Mouse (Mus musculus) brain, adult 2 months (tissue): ENCODE measurements around the gene Ecel1.
A peak's percentile ranks its signal among the peaks of the same experiment; 100 is the strongest.

Experiments used
- DNase-seq: peaks from one replicate; pipeline ENCODE4 v3.0.0; 2011; ENCODE audit warnings: low read depth, low spot score

Ecel1 gene

GRCm38 (mm10) chr1:87156199-87156587 is at the start of gene Ecel1:
TSS of gene Ecel1 (minus strand) at chr1:87156521.
- DNase-seq = peak; percentile 15

DNA sequence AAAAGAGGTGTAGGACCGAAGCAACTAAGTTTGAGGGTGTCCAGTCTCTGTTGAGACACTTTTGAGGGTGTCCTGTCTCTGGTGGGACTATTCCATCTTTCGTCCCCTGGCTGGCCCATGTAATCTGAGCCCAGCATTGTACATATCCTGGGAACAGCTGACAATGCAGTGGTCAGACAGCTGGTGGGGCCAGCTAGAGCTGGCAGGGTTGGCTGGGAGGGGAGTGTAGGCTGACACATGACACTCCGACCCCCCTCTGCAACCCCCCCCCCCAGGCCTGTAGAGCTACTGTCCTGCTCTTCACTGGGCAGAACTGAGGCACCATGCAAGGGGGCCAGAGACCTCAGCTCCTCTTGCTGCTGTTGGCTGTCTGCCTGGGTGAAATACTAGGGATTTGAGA is 49.2 kb upstream of the Ecel1 start:
- no peak for DNase-seq

DNA sequence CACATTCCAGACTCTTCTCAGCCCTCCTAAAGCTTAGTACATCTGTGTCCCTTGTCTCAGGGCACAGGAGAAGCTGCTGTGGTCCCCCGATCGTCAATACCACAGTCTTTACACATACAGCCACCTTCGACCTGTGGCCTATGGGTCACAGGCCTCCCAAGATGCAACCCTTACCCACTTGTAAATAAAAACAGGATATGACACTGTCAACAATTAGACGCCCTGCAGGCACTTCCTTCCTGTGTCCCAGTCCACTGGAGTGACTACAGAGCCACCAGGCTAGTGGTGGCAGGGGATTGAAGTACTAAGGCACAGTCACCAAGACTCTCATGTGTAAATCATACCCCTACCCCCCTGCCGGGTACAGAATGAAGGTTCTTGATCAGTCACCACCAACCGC is 48.7 kb upstream of the Ecel1 start:
- no peak for DNase-seq

DNA sequence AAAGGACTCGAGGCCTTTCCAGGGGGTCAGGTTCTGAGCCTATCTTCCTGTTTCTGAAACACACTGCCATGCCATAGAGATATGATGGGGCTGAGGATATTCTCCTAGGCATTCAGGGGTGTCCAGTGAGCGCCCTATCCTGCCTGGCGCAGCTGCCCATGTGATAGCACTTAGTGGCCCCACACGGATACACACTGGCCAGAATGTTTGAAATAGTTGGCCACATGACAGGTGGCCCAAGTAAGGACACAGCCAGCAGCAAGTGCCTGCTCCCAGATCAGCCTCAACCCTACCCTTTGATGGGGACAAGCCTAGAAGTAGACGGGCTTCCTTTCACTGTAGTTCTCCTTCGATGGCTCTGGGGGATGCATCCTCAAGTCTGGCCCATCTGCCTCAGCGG is 48.1 kb upstream of the Ecel1 start, which contains the start of gene Chrng:
Chrng (plus strand) TSS at position 193 of the 400 bp plus-strand sequence.
- DNase-seq = no peak

DNA sequence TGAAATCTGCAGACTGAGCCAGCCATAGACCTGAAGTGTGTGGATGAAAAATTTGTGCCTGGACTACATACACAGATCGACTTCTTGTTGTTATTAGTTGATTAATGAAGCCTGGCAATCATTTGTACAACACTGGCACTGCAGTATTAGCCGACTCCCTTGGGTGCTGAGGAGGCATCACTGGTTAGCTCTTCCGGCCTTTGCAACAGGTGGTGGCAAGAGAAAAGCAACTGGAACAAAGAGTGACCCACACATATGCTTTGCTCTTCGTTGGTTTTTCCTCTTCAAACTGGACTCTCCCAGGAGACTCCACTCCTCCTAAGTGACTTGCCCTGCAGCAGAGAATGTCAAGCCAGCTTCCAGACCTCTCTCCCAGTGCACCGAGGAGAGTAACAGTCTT is 47.5 kb upstream of the Ecel1 start:
- no peak for DNase-seq

GRCm38 (mm10) chr1:87201848-87202247 is 45.5 kb upstream of the Ecel1 start:
- DNase-seq = no peak

- no peak for DNase-seq
Measured at GRCm38 (mm10) chr1:87200811-87201210, 44.5 kb upstream of the Ecel1 start.

GRCm38 (mm10) chr1:87198119-87199065 is 42.1 kb upstream of the Ecel1 start:
- DNase-seq = no peak

GRCm38 (mm10) chr1:87197296-87197695 is 41.0 kb upstream of the Ecel1 start:
- no peak for DNase-seq

- no peak for DNase-seq
Measured at GRCm38 (mm10) chr1:87190429-87190828, 34.1 kb upstream of the Ecel1 start, which contains the start of gene Chrnd. TSS of gene Chrnd (plus strand) at chr1:87190607.

GRCm38 (mm10) chr1:87187037-87187355 is 30.7 kb upstream of the Ecel1 start:
- peak; percentile 83 for DNase-seq

- DNase-seq = no peak
Measured at GRCm38 (mm10) chr1:87186261-87187036, 30.1 kb upstream of the Ecel1 start.

DNA sequence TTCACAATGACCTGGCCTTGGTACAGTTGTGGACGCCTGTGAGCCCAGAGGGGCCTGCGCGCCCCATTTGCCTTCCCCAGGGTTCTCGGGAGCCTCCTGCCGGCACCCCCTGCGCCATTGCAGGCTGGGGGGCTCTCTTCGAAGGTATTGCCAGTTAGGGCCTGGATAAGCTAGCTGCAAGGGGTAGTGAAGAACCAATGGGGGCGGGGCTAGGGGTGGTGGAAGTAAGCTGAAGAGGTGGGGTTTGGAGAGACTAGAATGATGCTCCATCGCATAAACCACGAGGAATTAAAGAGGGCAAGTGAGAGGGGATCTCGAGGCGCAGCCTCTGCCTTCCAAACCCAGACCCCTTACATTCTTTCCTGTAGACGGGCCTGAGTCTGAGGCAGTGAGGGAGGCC is 29.2 kb upstream of the Ecel1 start:
- no peak for DNase-seq

DNA sequence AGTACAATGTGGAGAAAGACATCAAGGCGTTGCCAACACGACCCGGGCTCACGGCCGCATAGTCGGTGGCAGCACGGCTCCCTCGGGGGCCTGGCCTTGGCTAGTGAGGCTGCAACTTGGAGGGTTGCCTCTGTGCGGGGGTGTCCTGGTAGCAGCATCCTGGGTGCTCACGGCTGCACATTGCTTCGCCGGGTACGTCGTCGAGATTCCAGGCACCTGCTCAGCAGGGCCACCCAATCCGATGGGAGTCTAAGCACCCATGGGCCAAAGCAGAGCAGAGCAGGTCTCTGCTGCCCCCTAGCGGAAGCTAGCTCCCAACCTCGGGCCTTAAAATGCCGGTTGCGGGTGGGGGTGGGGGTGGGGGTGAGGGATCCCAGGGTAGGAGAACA is 28.4 kb upstream of the Ecel1 start:
- peak; percentile 86 for DNase-seq

DNA sequence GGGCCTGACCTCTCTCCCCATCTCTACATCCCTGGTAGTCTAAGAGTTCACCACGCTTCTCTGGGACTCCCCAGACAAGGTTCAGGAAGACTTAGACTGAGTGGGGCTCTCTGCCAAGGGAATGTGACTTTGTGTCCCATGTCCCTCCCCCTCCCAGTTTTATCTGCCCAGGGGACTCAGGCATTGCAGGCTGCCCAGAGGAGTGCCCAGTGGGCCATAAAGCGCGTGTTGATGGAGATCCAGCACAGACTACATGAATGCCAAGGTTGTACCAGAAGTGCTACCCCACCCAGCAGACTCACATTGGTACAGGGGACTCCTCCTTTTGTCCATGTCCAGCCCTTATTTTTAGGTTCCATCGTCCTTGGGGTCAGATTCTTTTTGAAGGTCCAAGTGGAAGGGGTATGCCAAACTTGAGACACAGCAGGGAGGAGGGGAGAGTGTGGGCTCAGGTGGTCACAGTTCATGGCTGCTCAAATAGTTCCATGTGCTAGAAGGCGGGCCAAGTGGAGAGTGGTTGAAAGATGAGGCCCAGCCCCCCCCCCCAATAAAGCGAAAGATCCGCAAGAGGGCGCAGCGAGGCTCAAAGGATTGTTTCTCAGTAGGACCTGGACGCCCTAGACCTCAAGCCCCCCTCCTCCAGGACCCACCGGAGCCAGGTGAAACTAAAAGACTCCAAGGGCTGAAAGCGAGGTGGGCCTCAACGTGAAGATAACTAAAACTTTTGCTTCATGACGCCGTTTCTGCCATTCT is 27.9 kb upstream of the Ecel1 start:
- no peak for DNase-seq

GRCm38 (mm10) chr1:87183013-87183412 is 26.7 kb upstream of the Ecel1 start, which contains the start of gene Prss56:
TSS of gene Prss56 (plus strand) at chr1:87183313.
- DNase-seq = no peak

DNA sequence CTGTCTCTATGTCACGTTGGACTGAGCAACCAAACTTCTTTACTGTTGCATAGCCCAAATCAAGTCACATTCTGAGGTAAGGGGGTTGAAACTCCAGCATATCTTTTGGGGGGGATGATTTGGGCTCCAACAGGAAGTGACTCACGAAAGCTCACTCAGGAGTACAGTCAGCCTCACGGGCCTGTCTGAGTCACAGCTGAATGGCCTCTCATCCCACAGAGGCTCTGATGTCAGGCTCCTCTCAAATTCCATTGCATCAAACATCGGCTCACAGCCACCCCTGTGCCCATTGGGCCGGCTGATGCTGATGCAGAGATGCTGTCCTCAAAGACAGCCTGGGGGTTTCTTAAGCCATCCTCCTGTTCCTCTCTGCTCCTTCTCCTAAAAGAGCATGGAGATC is 24.6 kb upstream of the Ecel1 start:
- peak; percentile 81 for DNase-seq

GRCm38 (mm10) chr1:87175852-87176292 is 19.6 kb upstream of the Ecel1 start:
- peak; percentile 85 for DNase-seq

DNA sequence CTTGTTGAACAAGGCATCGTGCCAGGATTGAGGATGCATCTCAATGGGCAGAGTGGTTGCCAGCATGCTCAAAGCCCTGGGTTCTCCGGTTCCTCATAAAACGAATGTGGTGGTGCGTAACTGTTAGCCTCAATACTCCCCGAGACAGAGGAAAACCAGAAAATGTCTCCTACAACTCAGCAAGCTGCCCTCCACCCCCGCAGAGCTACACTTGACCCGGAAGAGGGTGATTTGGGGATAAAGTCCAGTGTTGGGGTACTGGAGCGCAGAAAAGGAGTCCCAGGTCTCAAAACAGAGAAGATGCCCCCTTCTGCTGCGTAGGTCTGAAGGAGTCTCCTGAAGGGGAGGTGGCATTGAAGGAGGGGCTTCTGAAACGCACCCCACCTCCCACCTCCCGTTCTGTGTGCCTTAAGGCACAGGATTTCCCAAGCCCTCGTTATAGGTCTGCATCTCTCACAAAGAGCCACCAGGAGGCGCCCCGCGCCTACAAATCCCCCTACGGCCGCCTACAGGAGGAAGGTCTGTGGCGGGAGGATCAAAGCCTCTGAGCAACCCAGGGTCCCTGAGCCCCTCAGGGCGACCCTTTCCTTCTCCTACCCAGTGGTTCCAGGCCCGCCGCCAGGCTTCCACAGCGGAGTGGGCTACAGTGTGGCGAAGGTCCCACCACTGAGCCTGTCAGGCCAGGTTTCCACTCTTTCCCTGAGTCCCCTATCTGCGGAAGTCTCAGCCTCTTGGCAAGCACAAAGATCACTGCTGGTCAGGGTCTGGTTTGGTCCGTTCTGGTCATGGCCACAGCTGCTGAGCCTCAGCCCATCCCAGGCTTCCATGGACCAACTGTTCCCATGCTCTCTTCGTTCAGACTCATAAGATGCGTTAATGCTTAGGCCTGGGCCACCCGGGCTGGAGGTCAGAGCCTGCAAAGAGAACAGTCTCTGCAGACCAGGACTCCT is 18.0 kb upstream of the Ecel1 start:
- DNase-seq = peak; percentile 58

GRCm38 (mm10) chr1:87172316-87172715 is 16.0 kb upstream of the Ecel1 start:
- no peak for DNase-seq

- DNase-seq = peak; percentile 42
Measured at GRCm38 (mm10) chr1:87171312-87171711, 15.0 kb upstream of the Ecel1 start.
